Mouse (Mus musculus) E14TG2a.4 (cell line): ENCODE data around the gene Grin2a.

Experiments
- H3K27me3 ChIP-seq: 2 replicates; pipeline ENCODE4 v1.6.1; 2014; ENCODE audit warnings: low read length, control low read depth; ENCODE audit not compliant: insufficient read depth
- H3K36me3 ChIP-seq: 2 replicates; pipeline ENCODE4 v1.6.1; 2014; ENCODE audit warnings: low read length, control low read depth; ENCODE audit not compliant: insufficient read depth
- H3K4me1 ChIP-seq: replicated peaks from 2 replicates; pipeline ENCODE4 v1.6.1; 2014; ENCODE audit warnings: low read depth, low read length, control low read depth
- H3K4me3 ChIP-seq: replicated peaks from 2 replicates; pipeline ENCODE4 v1.5.1; 2014; ENCODE audit warnings: mild to moderate bottlenecking, low read length
- H3K9me3 ChIP-seq: 2 replicates; pipeline ENCODE4 v1.6.1; 2014; ENCODE audit warnings: low read length, control low read depth
- CTCF ChIP-seq: conservative IDR thresholded peaks from 2 replicates; pipeline ENCODE4 v1.5.1; 2014; ENCODE audit warnings: low read length
- NANOG ChIP-seq: IDR thresholded peaks from 2 replicates; pipeline ENCODE4 v1.6.1; 2014; ENCODE audit warnings: borderline replicate concordance, low read length, mixed read lengths
- POU5F1 ChIP-seq: IDR thresholded peaks from 2 replicates; pipeline ENCODE4 v1.6.1; 2014; ENCODE audit warnings: low read length, borderline replicate concordance

Grin2a gene

DNA sequence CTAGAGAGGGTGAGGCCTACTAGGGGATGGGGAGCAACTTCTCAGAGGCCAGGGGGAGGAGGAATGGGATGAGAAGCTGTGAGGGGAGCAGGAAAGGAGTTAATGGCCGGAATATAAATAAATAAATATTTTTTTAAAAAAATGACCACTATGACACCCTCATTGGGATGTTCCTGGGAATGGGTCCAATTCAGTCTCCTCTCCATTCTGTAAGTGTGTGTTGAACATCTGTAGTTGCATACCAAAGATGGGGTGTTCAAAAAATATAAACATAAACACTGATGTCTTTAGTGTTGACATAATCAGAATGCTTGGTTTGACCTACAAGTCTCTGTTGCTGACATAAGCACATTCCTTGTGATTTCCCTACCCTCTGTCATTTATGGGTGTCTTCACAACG lies 298.2 kb downstream of the Grin2a start:
- no peaks in the 10 kb centered on the region for H3K36me3 ChIP-seq
- no peaks in the 10 kb centered on the region for H3K4me1 ChIP-seq
- H3K4me3 ChIP-seq: no peak overlapping the region
- H3K27me3 ChIP-seq: no peaks in the 10 kb centered on the region
- TF ChIP-seq POU5F1: no peak
- TF ChIP-seq NANOG: no peak
- no peak for TF ChIP-seq CTCF
- no peaks in the 10 kb centered on the region for H3K9me3 ChIP-seq

- TF ChIP-seq NANOG (no peak), CTCF (no peak), POU5F1 (no peak)
- H3K36me3 ChIP-seq: no peaks in the 10 kb centered on the region
- no peaks in the 10 kb centered on the region for H3K4me1 ChIP-seq
- H3K9me3 ChIP-seq: no peaks in the 10 kb centered on the region
- no peaks in the 10 kb centered on the region for H3K27me3 ChIP-seq
- H3K4me3 ChIP-seq: no peak overlapping the region
Observed at GRCm38 (mm10) chr16:9694081-9694480, 301.3 kb downstream of the Grin2a start.

DNA sequence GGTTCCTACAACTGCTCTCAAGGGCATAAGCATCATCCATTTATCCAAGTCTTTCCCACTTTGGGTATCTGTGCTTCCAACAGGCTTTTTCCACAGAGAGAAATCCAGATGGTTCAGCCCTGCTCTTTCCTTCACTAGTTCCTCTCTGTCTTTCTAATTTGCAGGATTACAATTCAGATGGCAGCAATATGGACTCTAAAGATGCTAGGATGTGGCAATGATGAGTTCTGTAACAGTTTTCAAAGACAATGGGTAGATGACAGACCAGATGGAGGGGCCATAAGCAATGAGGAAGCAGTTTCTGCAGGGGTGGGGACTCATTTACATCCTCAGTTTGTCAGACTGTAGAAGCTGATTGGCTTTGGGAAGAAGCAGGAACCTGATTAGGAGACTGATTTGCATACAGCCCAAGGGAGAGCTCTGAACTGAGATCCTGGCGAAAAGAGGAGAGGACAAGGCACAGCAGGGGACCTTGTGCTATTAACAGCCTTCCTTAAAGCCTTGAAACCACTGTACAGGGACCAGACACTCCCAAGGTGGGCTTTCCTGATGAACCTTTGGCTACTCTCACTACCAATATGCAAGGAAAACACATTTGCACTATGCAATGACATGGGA lies 306.7 kb downstream of the Grin2a start:
- H3K36me3 ChIP-seq: no peaks in the 10 kb centered on the region

GRCm38 (mm10) chr16:9680572-9680971 lies 314.8 kb downstream of the Grin2a start:
- no peaks in the 10 kb centered on the region for H3K27me3 ChIP-seq
- TF ChIP-seq POU5F1: no peak
- no peak for TF ChIP-seq CTCF
- TF ChIP-seq NANOG: no peak
- peaks cover 19% of the 10 kb centered on the region for H3K4me1 ChIP-seq
- no peak overlapping the region for H3K4me3 ChIP-seq
- H3K9me3 ChIP-seq: no peaks in the 10 kb centered on the region
- no peaks in the 10 kb centered on the region for H3K36me3 ChIP-seq

More for the DNA sequence above, 306.7 kb downstream of the Grin2a start:
- no peak overlapping the region for H3K4me3 ChIP-seq
- peaks cover 9% of the 10 kb centered on the region for H3K4me1 ChIP-seq
- no peaks in the 10 kb centered on the region for H3K27me3 ChIP-seq
- H3K9me3 ChIP-seq: no peaks in the 10 kb centered on the region
- no peak for TF ChIP-seq CTCF
- no peak for TF ChIP-seq POU5F1
- no peak for TF ChIP-seq NANOG

GRCm38 (mm10) chr16:9679994-9680393 lies 315.4 kb downstream of the Grin2a start:
- H3K4me3 ChIP-seq: no peak overlapping the region
- peaks cover 19% of the 10 kb centered on the region for H3K4me1 ChIP-seq
- H3K9me3 ChIP-seq: no peaks in the 10 kb centered on the region
- no peaks in the 10 kb centered on the region for H3K27me3 ChIP-seq
- TF ChIP-seq POU5F1: no peak
- TF ChIP-seq NANOG: no peak
- TF ChIP-seq CTCF: no peak
- no peaks in the 10 kb centered on the region for H3K36me3 ChIP-seq

- Histone ChIP-seq H3K4me3 (no peak overlapping the region), H3K36me3 (no peaks in the 10 kb centered on the region), H3K4me1 (peaks cover 19% of the 10 kb centered on the region), H3K9me3 (no peaks in the 10 kb centered on the region), H3K27me3 (no peaks in the 10 kb centered on the region)
- TF ChIP-seq NANOG (no peak), POU5F1 (no peak), CTCF (no peak)
Observed at GRCm38 (mm10) chr16:9678750-9679149, 316.6 kb downstream of the Grin2a start.

DNA sequence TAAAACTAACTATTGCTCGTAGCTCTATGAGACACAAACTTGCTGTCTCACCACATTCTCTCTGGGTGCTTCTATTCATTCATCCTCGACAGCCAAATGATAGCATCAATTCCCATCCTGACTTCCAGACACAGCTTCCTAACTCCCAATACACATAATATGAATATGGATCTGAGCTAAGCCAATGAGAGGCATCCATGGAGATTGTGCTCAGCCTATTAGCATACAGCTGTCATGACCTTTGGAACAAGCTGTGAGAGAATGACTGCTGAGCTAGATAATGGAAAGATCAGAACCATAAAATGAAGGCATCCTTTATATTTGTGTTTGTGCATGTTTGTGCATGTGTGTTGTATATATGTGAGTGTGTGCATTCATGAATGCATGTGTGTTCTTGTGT lies 323.0 kb downstream of the Grin2a start:
- H3K4me1 ChIP-seq: no peaks in the 10 kb centered on the region
- H3K4me3 ChIP-seq: no peak overlapping the region
- no peak for TF ChIP-seq NANOG
- TF ChIP-seq POU5F1: no peak
- no peak for TF ChIP-seq CTCF
- H3K27me3 ChIP-seq: no peaks in the 10 kb centered on the region
- H3K9me3 ChIP-seq: no peaks in the 10 kb centered on the region
- H3K36me3 ChIP-seq: no peaks in the 10 kb centered on the region

GRCm38 (mm10) chr16:9671222-9671621 lies 324.1 kb downstream of the Grin2a start:
- no peaks in the 10 kb centered on the region for H3K4me1 ChIP-seq
- H3K36me3 ChIP-seq: no peaks in the 10 kb centered on the region
- H3K9me3 ChIP-seq: no peaks in the 10 kb centered on the region
- TF ChIP-seq CTCF: no peak
- TF ChIP-seq POU5F1: no peak
- TF ChIP-seq NANOG: no peak
- no peak overlapping the region for H3K4me3 ChIP-seq
- no peaks in the 10 kb centered on the region for H3K27me3 ChIP-seq

DNA sequence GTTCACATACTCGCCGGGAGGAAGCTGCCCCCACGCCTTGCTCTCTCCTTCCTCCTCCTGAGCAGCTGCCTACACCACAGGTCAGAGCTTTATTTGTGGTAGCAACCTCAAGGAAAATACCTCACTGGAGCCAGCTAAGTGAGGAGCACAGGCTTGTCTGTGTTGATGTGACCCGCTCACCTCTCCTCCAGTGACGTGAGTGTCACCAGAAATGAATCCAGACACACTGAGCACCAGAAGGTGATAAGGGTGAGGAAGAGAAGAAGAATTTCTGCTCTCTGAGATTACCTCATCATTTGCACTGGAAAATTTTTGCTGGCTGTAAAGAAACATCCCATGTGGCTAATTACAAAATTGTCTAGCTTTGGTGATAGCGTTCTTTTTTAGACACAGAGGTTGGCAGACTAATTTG lies 324.6 kb downstream of the Grin2a start:
- H3K4me1 ChIP-seq: no peaks in the 10 kb centered on the region
- no peaks in the 10 kb centered on the region for H3K36me3 ChIP-seq
- no peak for TF ChIP-seq NANOG
- no peak for TF ChIP-seq CTCF
- TF ChIP-seq POU5F1: no peak
- H3K27me3 ChIP-seq: no peaks in the 10 kb centered on the region
- no peak overlapping the region for H3K4me3 ChIP-seq
- H3K9me3 ChIP-seq: no peaks in the 10 kb centered on the region
